Mouse (Mus musculus) testis, adult 10 weeks (tissue): ENCODE measurements around the gene Cd209f. TPM values are rescaled to one million over a fixed set of nuclear protein-coding genes. Genes with fewer than 3 reads are reported as not detected.

Source experiments
- polyA plus RNA-seq: library from polyadenylated mRNA; stranded (reverse); fragments of 350-450 nt; fragmentation: Illumina TruSeq; extraction: RNeasy Lipid Tissue Mini Kit (QIAGEN cat#74804); gene quantifications from one replicate; pipeline ENCODE4 v1.2.3, GENCODE M21; 2014; ENCODE audit warnings: low read depth, low replicate concordance

Cd209f gene
- polyA plus RNA-seq = 0.57 TPM

GRCm38 (mm10) chr8:4105735-4106134 lies at the start of gene Cd209f:
Gene Cd209f, minus strand, starts transcription at chr8:4105835.

GRCm38 (mm10) chr8:4133798-4134197 lies 28.2 kb upstream of the Cd209f start, which contains the start of gene Cd209g:
Gene Cd209g, plus strand, starts transcription at chr8:4134098.

Other genes starting within 250 kb of the Cd209f start
- not detected for gene Cd209d, start 227.3 kb downstream of the Cd209f start, polyA plus RNA-seq
- gene Cd209b, start 179.0 kb downstream of the Cd209f start, polyA plus RNA-seq = not detected
- gene Cd209c, start 151.1 kb downstream of the Cd209f start, polyA plus RNA-seq = 0.90 TPM
- gene Cd209g, start 28.3 kb upstream of the Cd209f start, polyA plus RNA-seq = not detected
- gene Evi5l, start 60.7 kb upstream of the Cd209f start, polyA plus RNA-seq = 19.4 TPM
- gene Prr36, start 111.6 kb upstream of the Cd209f start, polyA plus RNA-seq = 0.07 TPM
- 0.10 TPM for gene Lrrc8e, start 121.0 kb upstream of the Cd209f start, polyA plus RNA-seq
- gene Map2k7, start 132.9 kb upstream of the Cd209f start, polyA plus RNA-seq = 25.7 TPM
- gene Gm49320, start 133.0 kb upstream of the Cd209f start, polyA plus RNA-seq = 0.60 TPM
- 6.6 TPM for gene Tgfbr3l, start 142.4 kb upstream of the Cd209f start, polyA plus RNA-seq
- gene Snapc2, start 147.2 kb upstream of the Cd209f start, polyA plus RNA-seq = 2.1 TPM
- gene Ctxn1, start 153.4 kb upstream of the Cd209f start, polyA plus RNA-seq = 5.3 TPM
- 105 TPM for gene Timm44, start 170.1 kb upstream of the Cd209f start, polyA plus RNA-seq
- gene Ccl25, start 219.4 kb upstream of the Cd209f start, polyA plus RNA-seq = 23.5 TPM
- 35.2 TPM for gene Elavl1, start 219.6 kb upstream of the Cd209f start, polyA plus RNA-seq